Mouse (Mus musculus) neural tube, embryonic 10.5 days (tissue): ENCODE measurements at regions not wholly inside any gene's neighbourhood (a gene's known extent, or its start where the extent isn't known, plus 50 kb on each side); places are given as distances from the start of the nearest gene placed in this dataset.
"Not testable (repeated sequence)": the region's sequence is repeated elsewhere in the genome, so short reads cannot be mapped to it uniquely, and the experiment has no call there.

Source experiments
- DNase-seq: peaks from one replicate; pipeline ENCODE4 v3.0.0-alpha.2; 2017; ENCODE audit warnings: low spot score; ENCODE audit errors: extremely low spot score

DNA sequence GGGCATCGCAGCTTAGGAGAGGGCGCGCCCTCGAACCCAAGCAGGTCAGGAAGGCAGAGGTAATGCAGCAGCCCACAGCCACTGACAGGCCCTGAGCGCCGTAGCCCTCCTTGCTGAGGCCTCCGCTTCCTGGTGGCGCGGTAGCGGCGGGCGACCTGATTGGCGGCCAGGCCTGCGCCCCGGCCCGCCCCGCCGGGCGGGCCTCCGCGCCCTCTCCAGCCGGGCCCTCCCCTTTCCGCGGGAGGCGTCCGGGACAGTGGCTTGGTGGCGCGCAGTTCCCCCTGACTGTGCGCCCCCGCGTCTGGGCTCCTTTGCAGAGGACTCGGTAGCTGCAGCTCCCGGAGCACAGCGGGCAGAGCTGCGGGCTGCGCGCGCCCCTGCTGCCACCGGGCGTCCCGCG, 242.1 kb downstream of the Gm21863 start:
- peak; percentile 45 for DNase-seq

DNA sequence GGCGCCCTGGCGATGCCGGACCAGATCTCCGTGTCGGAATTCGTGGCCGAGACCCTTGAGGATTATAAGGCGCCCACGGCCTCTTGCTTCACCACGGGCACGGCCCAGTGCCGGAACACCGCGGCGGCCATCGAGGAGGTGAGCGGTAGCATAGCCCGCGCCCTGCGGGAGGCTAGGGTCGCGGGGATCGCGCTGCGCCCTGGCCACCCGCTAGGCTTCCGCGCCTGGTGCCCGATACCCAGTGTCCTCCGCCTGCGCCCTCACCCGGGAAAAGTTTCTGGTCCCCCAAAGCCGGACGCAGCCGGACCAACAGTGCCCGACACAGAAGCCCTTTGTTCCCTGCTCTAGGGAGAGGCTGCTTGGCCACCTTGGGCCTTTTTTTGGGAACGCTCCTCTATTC, 242.6 kb downstream of the Gm21863 start:
- peak; percentile 35 for DNase-seq

GRCm38 (mm10) chr12:20223921-20224320, 269.6 kb downstream of the Gm21863 start:
- not testable (repeated sequence) for DNase-seq

DNA sequence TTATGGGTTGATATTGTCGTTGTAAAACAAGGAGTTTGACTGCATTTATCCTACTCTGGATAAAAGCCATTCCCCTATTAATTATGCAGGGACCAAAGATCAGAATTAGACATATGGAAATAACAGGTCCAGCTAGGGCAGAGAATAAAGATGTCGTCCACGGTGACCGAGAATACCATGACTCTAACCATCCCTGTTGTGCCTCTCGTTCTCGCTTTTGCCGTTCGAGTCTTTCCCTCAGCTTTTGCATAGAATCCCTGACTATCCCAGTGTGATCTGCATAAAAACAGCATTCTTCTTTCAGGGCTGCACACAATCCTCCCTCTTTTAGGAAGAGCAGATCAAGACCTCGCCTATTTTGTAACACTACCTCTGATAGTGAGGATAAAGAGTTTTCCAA, 272.5 kb downstream of the Gm21863 start:
- peak; percentile 12 for DNase-seq

DNA sequence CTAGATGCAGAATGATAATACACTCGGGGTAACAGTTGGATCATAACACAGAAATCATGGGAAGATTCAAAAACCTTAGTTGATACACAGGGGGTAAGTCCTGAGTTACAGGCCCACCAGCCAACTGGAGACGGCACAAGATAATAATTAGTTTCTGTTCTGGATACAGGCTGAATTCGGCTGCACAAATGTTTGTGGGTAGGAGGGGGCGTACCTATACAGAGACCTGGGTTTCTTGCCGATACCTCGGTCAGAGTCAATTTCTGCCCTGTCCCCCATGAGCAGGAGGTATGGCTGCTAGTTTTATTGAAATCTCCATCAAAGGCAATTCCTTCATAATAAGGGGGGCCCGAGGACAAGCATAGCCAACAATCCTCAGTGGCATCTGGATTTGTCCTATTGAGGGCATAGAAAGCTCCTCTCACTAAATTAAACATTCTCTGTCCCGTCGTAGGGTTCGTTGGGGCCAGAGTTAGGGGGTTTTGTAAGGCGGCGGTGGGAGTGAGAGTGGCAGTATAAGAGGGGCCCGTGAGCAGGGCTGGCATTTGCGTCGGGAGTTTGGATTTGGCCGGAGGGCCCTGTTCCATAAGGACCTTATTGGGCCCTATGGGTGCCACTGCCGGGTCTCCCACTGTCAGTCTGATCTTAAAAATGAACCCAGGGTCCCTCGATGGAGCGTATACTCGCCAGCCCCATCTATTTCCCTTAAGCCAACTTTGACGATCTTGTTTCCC, 273.3 kb downstream of the Gm21863 start:
- peak; percentile 19 for DNase-seq

- DNase-seq: peak; percentile 18
Measured at GRCm38 (mm10) chr12:20228321-20228999, 274.2 kb downstream of the Gm21863 start.

GRCm38 (mm10) chr12:20229441-20229840, 275.1 kb downstream of the Gm21863 start:
- DNase-seq: peak; percentile 14

GRCm38 (mm10) chr12:20230141-20230892, 276.0 kb downstream of the Gm21863 start:
- peak; percentile 37 for DNase-seq

- peak; percentile 28 for DNase-seq
Measured at GRCm38 (mm10) chr12:20230893-20231235, 276.6 kb downstream of the Gm21863 start.

DNA sequence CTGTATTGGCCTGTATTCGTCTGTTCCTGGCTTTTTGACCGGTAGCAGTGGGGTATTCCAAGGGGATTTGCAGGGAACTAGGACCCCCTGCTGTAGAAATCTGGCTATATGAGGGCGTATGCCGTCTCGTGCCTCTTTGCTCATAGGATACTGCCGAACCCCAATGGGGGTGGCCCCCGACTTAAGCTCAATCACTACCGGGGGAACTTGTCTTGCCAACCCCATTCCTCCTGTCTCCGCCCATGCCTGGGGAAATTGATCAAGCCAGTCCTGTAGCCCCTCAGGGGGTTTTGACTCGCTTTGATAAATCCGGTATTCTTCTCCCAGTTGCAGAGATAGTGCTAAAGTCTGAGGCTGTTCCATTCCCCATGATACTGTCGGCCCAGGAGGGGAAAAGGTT, 277.2 kb downstream of the Gm21863 start:
- peak; percentile 31 for DNase-seq

GRCm38 (mm10) chr12:20231986-20232541, 277.8 kb downstream of the Gm21863 start:
- DNase-seq: peak; percentile 23

DNA sequence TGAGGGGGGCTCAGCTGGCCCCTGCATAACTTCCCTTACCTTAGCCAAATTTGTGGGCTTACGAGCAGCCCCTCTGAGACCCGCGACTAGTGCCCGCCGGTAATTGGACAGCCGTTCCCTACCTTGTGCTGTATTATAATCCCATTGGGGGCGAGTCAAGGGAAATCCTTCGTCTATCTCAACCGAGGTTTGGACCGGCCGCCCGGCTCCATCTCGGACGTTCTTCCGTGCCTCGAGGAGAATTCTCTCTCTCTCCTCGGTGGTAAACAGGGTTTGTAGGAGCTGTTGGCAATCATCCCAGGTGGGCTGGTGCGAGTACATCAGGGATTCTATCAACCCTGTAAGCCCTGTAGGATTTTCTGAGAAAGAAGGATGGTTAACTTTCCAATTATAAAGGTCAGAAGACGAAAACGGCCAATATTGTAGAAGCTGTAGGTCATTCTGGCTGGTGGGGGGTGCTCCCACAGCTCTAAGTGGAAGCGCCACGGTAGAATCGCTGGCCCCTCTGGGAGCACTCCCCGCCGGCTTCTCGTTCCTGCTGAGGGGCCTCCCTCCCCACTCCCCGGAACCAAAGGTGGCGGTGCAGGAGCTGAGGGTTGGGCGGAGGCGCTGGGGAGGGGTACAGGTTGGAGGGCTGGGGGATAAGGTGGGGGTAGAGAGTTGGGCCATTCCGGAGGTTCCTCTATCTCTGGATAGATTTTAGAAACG, 278.6 kb downstream of the Gm21863 start:
- DNase-seq: peak; percentile 39

GRCm38 (mm10) chr12:20233454-20233831, 279.1 kb downstream of the Gm21863 start:
- peak; percentile 52 for DNase-seq

DNA sequence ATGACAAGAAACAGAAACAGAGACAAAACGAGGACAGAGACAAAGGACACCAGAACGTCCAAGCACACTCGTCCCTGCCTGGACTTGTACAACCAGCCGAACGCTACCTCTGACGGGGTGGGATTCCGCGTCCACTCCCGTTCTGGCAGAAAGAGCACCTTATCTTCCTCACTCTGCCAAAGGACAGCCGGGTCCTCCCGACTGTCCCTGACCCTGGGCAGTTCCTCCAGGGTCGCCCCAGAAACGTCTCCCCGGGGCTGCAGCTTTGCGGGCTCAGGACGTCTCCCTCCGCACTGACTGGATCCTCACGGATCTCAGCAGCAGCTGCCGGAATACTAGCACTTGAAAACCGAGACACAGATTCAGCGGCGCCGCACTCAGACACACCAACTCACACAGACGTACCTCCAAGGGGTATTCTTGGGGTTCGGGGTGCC, 279.6 kb downstream of the Gm21863 start:
- no peak for DNase-seq
